Mouse (Mus musculus) layer of hippocampus, adult 9-11 months (tissue): ENCODE measurements around the gene Azin2.

Experiments used
- DNase-seq: peaks from one replicate; pipeline ENCODE4 v3.0.0; 2022

The Azin2 gene

GRCm38 (mm10) chr4:128892188-128892587, 70.1 kb downstream of the Azin2 start:
- DNase-seq: no peak

- DNase-seq: no peak
Observed at GRCm38 (mm10) chr4:128891746-128892145, 70.5 kb downstream of the Azin2 start.

- peak; percentile 84 for DNase-seq
Observed at GRCm38 (mm10) chr4:128891157-128891556, 71.1 kb downstream of the Azin2 start.

GRCm38 (mm10) chr4:128889752-128890630, 72.3 kb downstream of the Azin2 start:
- no peak for DNase-seq

GRCm38 (mm10) chr4:128888436-128888990, 73.7 kb downstream of the Azin2 start:
- no peak for DNase-seq

GRCm38 (mm10) chr4:128887641-128888091, 74.6 kb downstream of the Azin2 start:
- DNase-seq: no peak

- DNase-seq: no peak
Observed at GRCm38 (mm10) chr4:128887026-128887425, 75.2 kb downstream of the Azin2 start.

GRCm38 (mm10) chr4:128886571-128886970, 75.7 kb downstream of the Azin2 start:
- DNase-seq: no peak

GRCm38 (mm10) chr4:128885540-128885939, 76.7 kb downstream of the Azin2 start:
- no peak for DNase-seq

GRCm38 (mm10) chr4:128884711-128885095, 77.5 kb downstream of the Azin2 start:
- DNase-seq: no peak

- DNase-seq: no peak
Observed at GRCm38 (mm10) chr4:128883801-128884710, 78.2 kb downstream of the Azin2 start.

GRCm38 (mm10) chr4:128883379-128883781, 78.9 kb downstream of the Azin2 start, which contains the start of gene Trim62:
TSS of gene Trim62 (plus strand) at chr4:128883580.
- DNase-seq: peak; percentile 72
